Mouse (Mus musculus): ENCODE measurements around the gene Cwc27.

- TF ChIP-seq CTCF (IDR thresholded peaks at IDR 0.05; ENCODE audit: control insufficient read depth, insufficient read depth, insufficient replicate concordance, low read depth, low read length) (no peak), POLR2A (IDR thresholded peaks at IDR 0.05; ENCODE audit: control insufficient read depth, low read depth, low read length) (no peak)
Measured at GRCm38 (mm10) chr13:104650654-104651053, 166.3 kb downstream of the Cwc27 start.
